Mouse (Mus musculus) CH12.LX (cell line): ENCODE data around the gene Slc22a14. TPM values are rescaled to one million over a fixed set of nuclear protein-coding genes. Genes with fewer than 3 reads are reported as not detected.
"Not testable (repeated sequence)": the region's sequence is repeated elsewhere in the genome, so short reads cannot be mapped to it uniquely, and the experiment has no call there.

Experiments
- DNase-seq: peaks from one replicate; pipeline ENCODE4 v3.0.0-alpha.2; 2013; ENCODE audit errors: extremely low read depth
- H3K27ac ChIP-seq: 2 replicates; pipeline ENCODE4 v1.5.1; 2012; ENCODE audit warnings: low read depth, mild to moderate bottlenecking, control low read depth, moderate library complexity; ENCODE audit not compliant: insufficient read depth
- H3K27me3 ChIP-seq: replicated peaks from 2 replicates; pipeline ENCODE3; 2012; ENCODE audit warnings: inconsistent platforms
- H3K36me3 ChIP-seq, 2 experiments: replicated peaks in 1 of 2; 2 replicates each; pipeline versions ENCODE3 to v1.6.1; 2012; ENCODE audit warnings: inconsistent platforms in 1 of 2, low read length in 1 of 2, mild to moderate bottlenecking in 1 of 2, mixed read lengths in 1 of 2, moderate library complexity in 1 of 2; ENCODE audit not compliant: control insufficient read depth in 1 of 2, insufficient read depth in 1 of 2
- H3K4me1 ChIP-seq, 2 experiments: 2 replicates each; pipeline ENCODE4 v1.6.1; 2012; ENCODE audit warnings: inconsistent platforms in 1 of 2, moderate library complexity in 1 of 2; ENCODE audit not compliant: insufficient read depth in 2 of 2, control insufficient read depth in 1 of 2
- H3K4me2 ChIP-seq: 2 replicates; pipeline ENCODE4 v1.6.1; 2012; ENCODE audit warnings: low read depth, mild to moderate bottlenecking, control low read depth; ENCODE audit not compliant: poor library complexity, insufficient read depth, severe bottlenecking
- H3K4me3 ChIP-seq, 3 experiments: fragments of 150-350 bp in 1 of 3; sonication (generic) in 1 of 3; replicated peaks in 1 of 3; 2 replicates each; pipeline versions ENCODE3 to v1.5.1; 2011 to 2012; ENCODE audit warnings: low read depth in 2 of 3, low read length in 2 of 3, mild to moderate bottlenecking in 2 of 3, moderate library complexity in 2 of 3, control low read depth in 1 of 3, improper control_type of control experiment in 1 of 3, inconsistent platforms in 1 of 3, mixed read lengths in 1 of 3; ENCODE audit not compliant: poor library complexity in 1 of 3
- H3K79me2 ChIP-seq: replicated peaks from 2 replicates; pipeline ENCODE4 v1.6.1; 2012; ENCODE audit warnings: mild to moderate bottlenecking, moderate library complexity; ENCODE audit not compliant: control insufficient read depth, poor library complexity, insufficient read depth, severe bottlenecking; ENCODE audit errors: extremely low read depth
- H3K9ac ChIP-seq: 2 replicates; pipeline ENCODE4 v1.6.1; 2012; ENCODE audit warnings: low read depth, mild to moderate bottlenecking, control low read depth, moderate library complexity; ENCODE audit not compliant: insufficient read depth
- H3K9me3 ChIP-seq: replicated peaks from 2 replicates; pipeline ENCODE3; 2012; ENCODE audit warnings: low read length, inconsistent platforms, mixed read lengths
- BHLHE40 ChIP-seq: IDR thresholded peaks from 2 replicates; pipeline ENCODE4 v1.6.1; 2011; ENCODE audit warnings: mild to moderate bottlenecking, low read depth, low read length, improper control_type of control experiment
- CTCF ChIP-seq, 2 experiments: IDR thresholded peaks in 1 of 2; conservative IDR thresholded peaks in 1 of 2; 2 replicates each; pipeline ENCODE4 v1.5.1; 2011 to 2012; ENCODE audit warnings: low read depth in 2 of 2, low read length in 2 of 2, improper control_type of control experiment in 1 of 2, inconsistent platforms in 1 of 2, mild to moderate bottlenecking in 1 of 2, moderate library complexity in 1 of 2
- E2F4 ChIP-seq: IDR thresholded peaks from 2 replicates; pipeline ENCODE4 v1.6.1; 2011; ENCODE audit warnings: low read depth, low read length, improper control_type of control experiment; ENCODE audit not compliant: insufficient replicate concordance
- ELF1 ChIP-seq: IDR thresholded peaks from 2 replicates; pipeline ENCODE4 v1.6.1; 2014; ENCODE audit warnings: low read depth, mild to moderate bottlenecking, inconsistent platforms, low read length, improper control_type of control experiment
- EP300 ChIP-seq: IDR thresholded peaks from 2 replicates; pipeline ENCODE4 v1.6.1; 2011; ENCODE audit warnings: low read length, improper control_type of control experiment
- GABPA ChIP-seq: IDR thresholded peaks from 2 replicates; pipeline ENCODE4 v1.6.1; 2012; ENCODE audit warnings: low read depth, low read length, improper control_type of control experiment, inconsistent platforms; ENCODE audit not compliant: insufficient replicate concordance
- HCFC1 ChIP-seq: IDR thresholded peaks from 2 replicates; pipeline ENCODE4 v1.6.1; 2012; ENCODE audit warnings: low read depth, mild to moderate bottlenecking, inconsistent platforms, low read length, improper control_type of control experiment
- JUN ChIP-seq: IDR thresholded peaks from 2 replicates; pipeline ENCODE4 v1.6.1; 2011; ENCODE audit warnings: low read depth, mild to moderate bottlenecking, low read length, improper control_type of control experiment, moderate library complexity; ENCODE audit not compliant: insufficient read depth
- JUND ChIP-seq: conservative IDR thresholded peaks from 2 replicates; pipeline ENCODE4 v1.6.1; 2011; ENCODE audit warnings: low read depth, low read length, improper control_type of control experiment
- KAT2A ChIP-seq: IDR thresholded peaks from 2 replicates; pipeline ENCODE4 v1.6.1; 2012; ENCODE audit warnings: low read length, improper control_type of control experiment, inconsistent platforms; ENCODE audit not compliant: insufficient replicate concordance
- MAX ChIP-seq: IDR thresholded peaks from 2 replicates; pipeline ENCODE4 v1.6.1; 2011; ENCODE audit warnings: low read length, improper control_type of control experiment
- MYC ChIP-seq: IDR thresholded peaks from 2 replicates; pipeline ENCODE4 v1.6.1; 2011; ENCODE audit warnings: low read depth, mild to moderate bottlenecking, improper control_type of control experiment, low read length
- NELFE ChIP-seq: IDR thresholded peaks from 2 replicates; pipeline ENCODE4 v1.6.1; 2011; ENCODE audit warnings: low read depth, low read length, improper control_type of control experiment
- PAX5 ChIP-seq: IDR thresholded peaks from 2 replicates; pipeline ENCODE4 v1.6.1; 2012; ENCODE audit warnings: low read length, inconsistent platforms, mixed read lengths
- POLR2AphosphoS2 ChIP-seq: IDR thresholded peaks from 2 replicates; pipeline ENCODE4 v1.6.1; 2011; ENCODE audit warnings: low read depth, low read length, improper control_type of control experiment
- RCOR1 ChIP-seq: conservative IDR thresholded peaks from 2 replicates; pipeline ENCODE4 v1.6.1; 2012; ENCODE audit warnings: low read depth, mild to moderate bottlenecking, inconsistent platforms, low read length, improper control_type of control experiment
- SIN3A ChIP-seq: IDR thresholded peaks from 2 replicates; pipeline ENCODE4 v1.6.1; 2012; ENCODE audit warnings: low read length, improper control_type of control experiment, inconsistent platforms
- TCF12 ChIP-seq: IDR thresholded peaks from 2 replicates; pipeline ENCODE4 v1.6.1; 2014; ENCODE audit warnings: low read depth, mild to moderate bottlenecking, inconsistent platforms, low read length, improper control_type of control experiment
- UBTF ChIP-seq: IDR thresholded peaks from 2 replicates; pipeline ENCODE4 v1.6.1; 2012; ENCODE audit warnings: low read depth, mild to moderate bottlenecking, inconsistent platforms, low read length, improper control_type of control experiment, moderate library complexity
- USF1 ChIP-seq: IDR thresholded peaks from 2 replicates; pipeline ENCODE4 v1.6.1; 2014; ENCODE audit warnings: low read depth, mild to moderate bottlenecking, inconsistent platforms, low read length, improper control_type of control experiment
- USF2 ChIP-seq: conservative IDR thresholded peaks from 2 replicates; pipeline ENCODE4 v1.6.1; 2011; ENCODE audit warnings: low read depth, low read length, improper control_type of control experiment
- ZC3H11A ChIP-seq: IDR thresholded peaks from 2 replicates; pipeline ENCODE4 v1.6.1; 2012; ENCODE audit warnings: low read depth, mild to moderate bottlenecking, inconsistent platforms, low read length, improper control_type of control experiment
- ZMIZ1 ChIP-seq: IDR thresholded peaks from 2 replicates; pipeline ENCODE4 v1.6.1; 2012; ENCODE audit warnings: low read depth, mild to moderate bottlenecking, inconsistent platforms, low read length, improper control_type of control experiment
- dilution Hi-C: fragments of 300-500 bp; cut with MboI; formaldehyde crosslinking; loops from 2 replicates; pipeline ENCODE4 v1.14.3; 2020; ENCODE audit warnings: low sequenced_read_pairs; ENCODE audit not compliant: extremely low pct_unique_long_range_greater_than_20kb, extremely low pct_ligation_motif_present
- in situ Hi-C: fragments of 300-500 bp; cut with MboI; formaldehyde crosslinking; loops from 3 replicates; pipeline ENCODE4 v1.14.3; 2019; ENCODE audit warnings: low sequenced_read_pairs, low pct_ligation_motif_present, low pct_unique_long_range_greater_than_20kb, mixed read lengths
- polyA plus RNA-seq: library from polyadenylated mRNA; unstranded; fragments of >175 nt; gene quantifications from 2 replicates; pipeline ENCODE4 v1.2.1, GENCODE M21; 2012; ENCODE audit warnings: low read depth; ENCODE audit not compliant: insufficient read length
- total RNA-seq, 2 experiments: library from RNA; depleted of rRNA; stranded (reverse); fragments of 300-350 nt in 1 of 2; fragments of >200 nt in 1 of 2; gene quantifications; 2 replicates each; pipeline ENCODE4 v1.2.3; 2012 to 2014

The Slc22a14 gene
- total and polyA plus RNA-seq, 3 experiments, result not detected

- no peak for TF ChIP-seq ELF1
- no peak for TF ChIP-seq MYC
- TF ChIP-seq KAT2A, result no peak
- TF ChIP-seq USF2, result no peak
- no peak for TF ChIP-seq EP300
- TF ChIP-seq ZC3H11A, result no peak
- no peak for TF ChIP-seq CTCF (conservative IDR thresholded peaks at IDR 0.05 in 1 of 2, IDR thresholded peaks at IDR 0.05 in 1 of 2; ENCODE audit: low read depth in 2 of 2, low read length in 2 of 2)
- peaks cover 0 to 6% of the 10 kb centered on the region in 2 experiments; a peak in 2 of 4 replicates for H3K4me1 ChIP-seq
- H3K4me2 ChIP-seq, result no peak overlapping the region
- H3K4me3 ChIP-seq, result no peak overlapping the region
- in situ Hi-C loops, result no loop called here
- dilution Hi-C loops, result no loop called here
- no peaks in the 10 kb centered on the region for H3K79me2 ChIP-seq
- H3K27me3 ChIP-seq, result no peaks in the 10 kb centered on the region
- no peak overlapping the region for H3K27ac ChIP-seq
- H3K9me3 ChIP-seq, result peaks cover 4% of the 10 kb centered on the region
- no peak overlapping the region for H3K9ac ChIP-seq
- DNase-seq, result no peak
- no peaks in the 10 kb centered on the region for H3K36me3 ChIP-seq
Observed at GRCm38 (mm10) chr9:119219667-119220066, 145.7 kb downstream of the Slc22a14 start.

- H3K4me2 ChIP-seq, dilution Hi-C loops, H3K36me3 ChIP-seq, H3K27me3 ChIP-seq, DNase-seq, H3K4me3 ChIP-seq, H3K4me1 ChIP-seq, H3K79me2 ChIP-seq, H3K9me3 ChIP-seq, in situ Hi-C loops, H3K9ac ChIP-seq, H3K27ac ChIP-seq: not testable (repeated sequence)
Observed at GRCm38 (mm10) chr9:119215341-119215740, 150.0 kb downstream of the Slc22a14 start.

GRCm38 (mm10) chr9:119214601-119215000 lies 150.8 kb downstream of the Slc22a14 start:
- no peak for DNase-seq
- no peak overlapping the region for H3K4me2 ChIP-seq
- H3K4me3 ChIP-seq, result no peak overlapping the region
- H3K27me3 ChIP-seq, result no peaks in the 10 kb centered on the region
- H3K36me3 ChIP-seq, result no peaks in the 10 kb centered on the region
- in situ Hi-C loops, result no loop called here
- no peaks in the 10 kb centered on the region for H3K79me2 ChIP-seq
- H3K9me3 ChIP-seq, result peaks cover 4% of the 10 kb centered on the region
- TF ChIP-seq ZC3H11A (no peak), NELFE (no peak), BHLHE40 (no peak), POLR2AphosphoS2 (no peak), PAX5 (no peak), GABPA (no peak), UBTF (no peak), MAX (no peak), USF1 (no peak), SIN3A (no peak), HCFC1 (no peak), CTCF (conservative IDR thresholded peaks at IDR 0.05 in 1 of 2, IDR thresholded peaks at IDR 0.05 in 1 of 2; ENCODE audit: low read depth in 2 of 2, low read length in 2 of 2) (no peak), RCOR1 (no peak), JUND (no peak), JUN (no peak), TCF12 (no peak), E2F4 (no peak), ZMIZ1 (no peak)
- dilution Hi-C loops, result no loop called here
- no peaks in the 10 kb centered on the region for H3K4me1 ChIP-seq
- H3K27ac ChIP-seq, result no peak overlapping the region
- no peak overlapping the region for H3K9ac ChIP-seq
